Mouse (Mus musculus) kidney, adult 2 months (tissue): ENCODE data around the gene Dpp7.

Source experiments
- CTCF ChIP-seq: fragments of 200-500 bp; conservative IDR thresholded peaks from 2 replicates; pipeline ENCODE4 v1.5.1; 2011; ENCODE audit warnings: low read depth, mild to moderate bottlenecking, control low read depth, low read length, moderate library complexity, mixed read lengths; ENCODE audit not compliant: insufficient read depth, insufficient read length
- POLR2A ChIP-seq: fragments of 200-500 bp; IDR thresholded peaks from one replicate; pipeline ENCODE4 v1.6.1; 2011; ENCODE audit warnings: low read depth, low read length, control low read depth

DNA sequence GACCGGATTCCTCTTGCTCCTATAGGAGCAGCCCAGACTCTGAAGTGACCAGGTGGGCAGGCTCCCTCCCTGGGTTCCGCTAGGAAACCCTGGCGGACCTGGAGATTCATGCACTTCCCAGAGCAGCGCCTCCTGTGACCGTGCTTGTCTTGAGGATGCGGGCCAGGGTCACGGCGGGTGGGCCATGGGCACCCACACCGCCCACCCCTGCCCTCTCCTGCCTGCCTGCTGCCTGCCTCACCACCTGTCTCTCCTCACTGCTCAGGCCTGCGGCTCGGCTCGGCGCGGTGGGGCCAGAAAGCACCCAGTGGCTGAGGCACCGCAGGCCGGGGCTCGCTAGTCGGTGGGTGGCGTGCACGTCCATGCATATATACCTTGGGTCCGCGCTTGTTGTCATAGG is 45.2 kb downstream of the Dpp7 start:
- no peak for TF ChIP-seq CTCF
- no peak for TF ChIP-seq POLR2A
